Mouse (Mus musculus): ENCODE measurements around the gene Mrgpre.

Mrgpre gene

DNA sequence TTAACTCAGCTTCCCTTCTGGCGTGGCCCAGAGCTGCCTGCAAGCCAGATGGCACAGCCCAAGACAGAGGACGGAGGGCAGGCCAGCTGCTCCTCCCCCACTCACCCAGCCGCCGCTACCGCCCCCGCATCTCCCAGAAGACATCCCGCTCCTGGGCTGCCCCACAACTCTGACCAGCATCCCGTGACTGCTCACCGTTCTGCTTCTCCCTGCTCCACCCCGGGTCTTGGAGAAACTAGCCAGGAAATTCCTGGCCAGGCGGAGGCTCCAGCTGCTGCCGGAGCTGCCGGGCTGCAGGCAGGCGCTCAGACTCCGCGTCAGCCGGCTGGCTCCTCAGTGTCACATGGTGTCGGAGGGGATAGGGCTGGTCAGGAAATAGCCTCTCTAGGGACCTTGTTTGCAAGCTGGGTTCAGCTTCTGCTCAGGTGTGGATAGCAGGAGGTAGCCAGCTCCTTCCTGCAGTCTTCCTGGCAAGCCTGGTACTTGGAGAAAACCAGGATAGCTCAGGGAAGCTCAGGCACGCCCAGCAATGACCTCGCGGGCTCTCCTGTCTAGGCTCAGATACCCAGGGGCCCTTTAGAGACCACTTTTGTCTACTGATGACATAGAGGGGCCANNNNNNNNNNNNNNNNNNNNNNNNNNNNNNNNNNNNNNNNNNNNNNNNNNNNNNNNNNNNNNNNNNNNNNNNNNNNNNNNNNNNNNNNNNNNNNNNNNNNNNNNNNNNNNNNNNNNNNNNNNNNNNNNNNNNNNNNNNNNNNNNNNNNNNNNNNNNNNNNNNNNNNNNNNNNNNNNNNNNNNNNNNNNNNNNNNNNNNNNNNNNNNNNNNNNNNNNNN is at the start of gene Mrgpre:
Gene Mrgpre (minus strand): TSS at position 505 of the 834 bp plus-strand sequence.
- peak; percentile 25 for DNase-seq (ENCODE audit: low spot score)

DNA sequence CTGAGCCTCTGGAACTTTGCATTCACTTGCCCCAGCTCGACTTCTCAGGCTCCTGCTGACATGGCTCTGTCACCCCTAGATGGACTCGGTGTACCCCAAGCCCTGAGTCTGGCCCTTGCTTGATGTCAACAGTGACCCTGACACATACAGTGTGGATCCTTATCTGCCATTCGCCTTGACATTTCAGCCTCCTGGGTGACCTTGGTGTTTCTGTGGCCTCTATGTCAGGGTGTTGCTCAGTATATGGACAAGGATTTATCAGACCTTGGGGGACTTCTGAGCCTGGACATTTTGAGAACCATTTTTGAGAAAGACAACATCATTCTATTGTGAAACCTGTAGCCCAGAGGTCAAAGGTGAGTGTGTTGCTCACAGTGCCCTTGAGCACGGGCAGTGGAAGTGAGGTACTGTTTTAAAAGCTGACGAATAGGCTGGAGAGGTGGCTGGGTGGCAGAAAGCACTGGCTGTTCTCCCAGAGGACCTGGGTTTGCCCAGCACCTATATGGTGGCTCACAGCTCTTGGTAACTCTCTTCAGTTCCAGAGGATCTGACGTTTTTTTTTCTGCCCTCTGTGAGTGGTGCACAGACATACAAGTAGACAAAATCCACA is 49.4 kb upstream of the Mrgpre start:
- no peak for DNase-seq (ENCODE audit: low spot score)

DNA sequence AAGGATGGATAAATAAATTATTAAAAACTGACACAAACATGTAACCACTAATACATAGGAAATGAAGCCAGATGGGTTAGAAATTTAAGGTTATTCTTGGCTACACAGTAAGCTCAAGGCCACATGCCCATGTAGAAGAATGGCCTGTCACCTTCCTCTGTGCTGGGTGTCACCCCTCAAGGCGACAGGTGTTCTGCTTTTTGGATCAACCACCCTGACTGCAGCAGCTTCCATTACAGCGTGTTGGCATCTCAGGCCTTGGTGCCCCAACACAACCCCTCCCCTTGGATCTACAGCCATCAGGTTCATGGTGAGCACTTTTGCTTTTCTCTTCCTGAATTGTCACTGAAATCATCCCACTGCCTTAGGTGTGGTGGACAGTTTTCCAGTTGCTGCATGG is 48.3 kb upstream of the Mrgpre start:
- DNase-seq (ENCODE audit: low spot score), result no peak

DNA sequence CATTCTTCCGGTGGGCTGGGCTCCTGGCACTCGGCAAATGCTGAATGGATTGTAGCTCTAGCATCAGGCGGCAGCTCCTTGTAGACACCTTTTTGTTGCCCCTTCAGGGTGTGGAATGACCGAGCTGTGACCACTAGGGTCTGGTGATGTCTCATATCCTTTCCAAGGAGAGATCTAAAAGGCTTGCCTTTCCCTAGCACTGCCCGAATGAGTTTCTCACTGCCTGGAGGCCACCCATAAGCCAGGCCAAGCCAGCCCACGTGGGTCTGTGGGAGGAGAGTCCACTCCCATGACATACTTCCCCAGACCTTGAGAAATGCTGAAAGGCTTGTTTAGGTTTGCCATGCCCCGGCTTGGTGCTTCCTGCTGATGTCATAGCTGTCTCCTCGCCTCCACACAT is 47.9 kb upstream of the Mrgpre start:
- no peak for DNase-seq (ENCODE audit: low spot score)

DNA sequence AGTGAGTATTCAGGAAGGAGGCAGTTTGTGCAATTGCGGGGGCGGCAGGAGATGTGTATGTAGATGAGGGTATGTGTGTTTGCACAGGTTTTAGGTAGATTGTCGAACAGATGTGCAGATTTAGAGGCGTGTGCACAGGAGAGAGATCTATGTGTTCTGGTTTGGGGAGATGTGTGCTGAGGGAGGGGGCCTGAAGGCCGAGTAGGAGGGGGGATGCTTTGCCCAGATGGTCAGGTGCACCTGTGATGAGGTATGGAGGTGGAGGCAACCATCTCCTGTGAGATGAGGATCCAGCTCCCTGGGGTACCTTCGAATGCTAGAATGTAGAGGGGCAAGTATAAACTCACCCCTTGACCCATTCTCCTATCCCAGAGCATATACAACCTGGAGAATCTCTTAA is 46.1 kb upstream of the Mrgpre start:
- DNase-seq (ENCODE audit: low spot score), result no peak

DNA sequence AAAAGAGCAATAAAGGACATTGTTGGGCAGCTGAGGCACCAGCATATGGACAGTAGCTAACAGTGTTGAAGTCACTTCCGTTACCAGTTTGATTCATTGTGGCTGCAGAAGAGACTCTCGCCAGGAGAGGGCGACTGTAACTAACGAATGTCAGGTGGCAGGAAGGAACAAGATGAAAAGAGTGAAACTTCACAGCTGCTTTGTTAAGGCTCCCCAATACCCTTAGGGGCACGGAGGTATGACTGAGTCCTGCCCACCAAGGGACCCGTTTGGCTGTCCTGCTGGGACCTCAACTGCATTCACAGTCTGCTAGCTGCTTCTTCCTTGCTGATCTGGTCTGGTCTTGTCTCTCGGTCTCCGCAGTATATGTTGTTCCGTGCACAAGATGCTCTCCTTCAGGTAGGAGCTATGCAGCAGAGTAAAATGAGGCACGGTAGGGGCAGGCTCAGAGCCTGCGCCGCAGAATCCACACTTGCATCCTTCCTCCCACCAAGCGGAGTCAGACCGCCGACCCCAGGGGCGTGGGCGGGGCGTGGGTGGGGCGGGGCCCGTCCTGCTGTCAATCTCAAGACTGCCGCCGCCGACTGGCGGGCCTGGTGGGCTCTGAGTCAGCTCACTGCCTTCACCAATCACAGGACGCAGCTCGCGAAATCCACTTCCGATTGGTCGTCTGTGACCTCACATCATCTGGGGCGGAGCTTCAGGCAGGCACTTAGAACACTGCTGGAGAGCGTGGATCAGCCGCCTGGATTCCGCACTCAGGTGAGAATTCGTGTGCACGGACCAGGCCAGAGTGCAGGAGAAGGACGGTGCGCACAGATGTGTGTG is 45.4 kb upstream of the Mrgpre start:
- DNase-seq (ENCODE audit: low spot score), result peak; percentile 96

DNA sequence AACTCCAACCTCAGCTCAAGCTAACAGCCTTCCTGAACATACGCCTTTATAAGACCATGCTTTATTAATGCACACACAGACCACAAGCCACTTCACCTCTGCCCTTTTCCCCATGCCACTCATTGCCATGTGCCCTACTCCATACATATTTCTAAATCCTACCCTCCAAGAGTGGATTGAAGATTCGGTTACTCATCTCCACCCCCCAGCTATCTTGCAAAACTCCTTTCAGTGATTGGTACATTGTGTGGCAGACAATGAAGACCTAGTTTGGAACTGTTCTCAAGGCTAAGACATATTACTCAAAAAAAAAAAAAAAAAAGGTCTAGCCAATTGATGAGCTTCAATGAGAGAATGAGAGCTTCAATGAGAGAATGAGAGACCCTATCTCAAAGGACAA is 42.7 kb upstream of the Mrgpre start:
- no peak for DNase-seq (ENCODE audit: low spot score)

DNA sequence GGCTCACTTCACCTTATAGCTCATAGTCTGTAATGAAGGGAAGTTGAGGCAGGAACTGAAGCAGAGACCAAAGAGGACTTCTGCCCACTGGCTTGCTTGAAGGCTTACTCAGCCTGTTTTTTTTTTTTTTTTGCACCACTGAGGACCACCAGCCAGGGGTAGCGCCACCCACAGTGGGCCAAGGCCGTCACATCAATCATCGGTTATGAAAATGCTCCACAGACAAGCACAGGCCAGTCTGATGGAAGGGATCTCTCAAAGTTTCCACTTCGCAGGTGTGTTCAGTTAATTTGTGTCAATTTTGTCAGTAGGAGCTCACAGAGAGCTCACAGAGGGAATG is 38.9 kb upstream of the Mrgpre start:
- DNase-seq (ENCODE audit: low spot score), result no peak

DNA sequence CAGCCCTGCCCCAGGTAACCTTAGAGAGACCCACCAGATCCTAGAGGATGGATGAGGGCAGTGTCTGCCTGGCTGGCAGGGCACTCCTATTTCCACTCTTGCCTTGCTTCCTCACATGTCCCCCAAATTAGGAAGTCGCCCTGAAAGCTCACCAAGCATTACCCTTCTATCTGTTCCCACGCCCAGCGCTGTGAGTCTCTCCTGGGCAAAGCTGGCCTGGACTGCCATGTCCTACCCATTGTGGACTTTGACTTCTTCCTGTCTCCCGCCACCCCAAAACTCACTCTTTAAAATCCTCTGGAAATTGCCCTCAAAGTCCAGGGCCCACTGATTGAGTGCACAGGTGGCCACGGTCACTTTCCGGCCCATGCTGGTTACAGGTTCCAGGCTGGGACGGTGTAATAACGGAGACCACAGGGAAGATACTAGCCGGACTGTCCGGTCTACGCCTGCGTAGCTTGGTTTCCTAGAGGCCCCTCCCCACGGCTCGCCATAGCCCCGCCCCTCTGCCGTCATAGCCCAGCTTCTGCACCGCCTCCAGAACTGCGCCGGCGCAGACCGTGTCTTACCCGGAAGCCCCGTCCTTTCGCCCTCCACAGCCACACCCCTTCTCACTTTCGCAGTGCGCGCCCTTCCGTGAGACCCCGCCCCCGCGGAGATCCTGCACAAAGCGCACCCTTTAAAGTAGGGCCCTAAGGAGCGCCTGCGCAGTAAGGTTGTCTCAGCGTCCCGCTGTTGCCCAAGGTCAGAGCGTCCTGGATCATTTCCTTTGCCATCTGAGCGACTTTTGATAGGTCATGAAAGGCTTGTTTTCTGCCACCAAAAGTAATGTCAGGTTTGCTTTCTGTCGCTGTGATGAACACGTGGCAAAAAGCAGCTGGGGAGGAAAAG is 38.3 kb upstream of the Mrgpre start, which contains the start of the genes Nadsyn1 and Dhcr7:
Gene Nadsyn1 (minus strand): TSS at position 475 of the 891 bp plus-strand sequence.
Gene Dhcr7 (plus strand): TSS at position 771 of the 891 bp plus-strand sequence.
- peak; percentile 98 for DNase-seq (ENCODE audit: low spot score)

DNA sequence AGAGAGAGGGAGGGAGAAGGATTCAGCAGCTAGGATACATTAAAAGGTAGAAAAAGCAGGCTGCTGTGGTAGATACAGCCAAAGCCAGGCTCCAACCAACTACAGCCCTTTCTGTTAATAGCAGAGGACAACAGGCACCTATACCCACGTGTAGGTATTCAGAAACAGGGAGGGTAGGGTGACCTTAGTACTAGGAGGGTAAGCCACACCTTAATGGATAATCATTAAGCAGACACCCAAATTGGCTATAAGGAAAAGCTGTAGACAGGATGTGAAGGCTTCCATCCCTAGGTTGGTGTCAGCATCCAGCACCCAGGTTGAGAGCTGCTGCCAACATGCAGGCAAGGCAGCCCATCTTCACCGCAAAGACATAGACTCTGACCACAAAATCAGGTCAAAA is 36.9 kb upstream of the Mrgpre start:
- DNase-seq (ENCODE audit: low spot score), result no peak

DNA sequence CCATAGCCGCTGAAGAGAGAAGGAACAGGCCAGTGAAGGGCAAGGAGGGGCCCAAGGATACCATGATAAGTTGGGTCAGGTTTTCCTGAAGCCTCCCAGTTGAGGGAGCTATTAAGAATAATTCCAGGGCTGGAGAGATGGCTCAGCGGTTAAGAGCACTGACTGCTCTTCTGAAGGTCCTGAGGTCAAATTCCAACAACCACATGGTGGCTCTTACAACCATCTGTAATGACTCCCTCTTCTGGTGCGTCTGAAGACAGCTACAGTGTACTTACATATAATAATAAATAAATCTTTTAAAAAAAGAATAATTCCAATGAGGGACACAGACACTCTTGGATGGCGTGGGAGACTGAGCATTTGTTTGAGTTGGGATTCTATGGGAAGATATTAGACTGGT is 34.9 kb upstream of the Mrgpre start:
- no peak for DNase-seq (ENCODE audit: low spot score)

DNA sequence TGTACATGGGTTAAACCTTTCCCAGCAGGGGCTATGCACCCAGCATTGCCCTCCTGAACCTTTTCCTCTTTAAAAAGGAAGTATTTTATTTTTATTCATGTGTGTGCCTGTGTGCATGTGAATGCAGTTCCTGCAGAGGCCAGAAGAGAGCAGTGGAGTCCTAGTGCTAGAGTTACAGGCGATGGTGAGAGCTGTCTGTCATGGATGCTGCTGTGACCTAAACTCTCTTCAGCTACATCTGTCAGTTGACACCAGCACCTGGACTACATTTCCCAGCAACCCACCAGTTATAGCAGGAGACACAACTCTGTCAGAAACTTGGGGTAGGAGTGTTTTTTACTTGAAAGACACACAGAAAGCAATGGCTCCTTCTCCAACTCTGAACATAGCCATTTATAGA is 24.6 kb upstream of the Mrgpre start:
- no peak for DNase-seq (ENCODE audit: low spot score)

DNA sequence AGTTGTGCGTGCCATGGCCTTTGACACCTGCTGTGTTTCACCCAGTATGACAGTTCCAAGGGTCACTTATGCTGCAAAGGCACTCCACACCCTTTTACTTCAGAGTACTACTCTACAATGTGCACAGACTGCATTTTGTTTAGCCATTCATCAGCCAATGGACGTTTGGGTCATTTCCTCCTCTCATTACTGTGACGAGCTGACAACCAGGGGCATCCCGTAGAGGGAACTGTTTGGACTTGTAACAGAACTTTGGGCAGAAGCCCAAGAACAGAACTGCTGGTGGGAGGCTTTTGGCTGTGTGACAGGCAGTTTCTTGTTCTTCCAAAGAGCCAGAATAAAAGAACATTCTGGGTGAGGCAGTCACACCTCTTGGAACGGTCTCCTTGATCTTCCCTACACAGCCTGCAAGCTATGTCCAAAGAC is 20.9 kb upstream of the Mrgpre start:
- DNase-seq (ENCODE audit: low spot score), result no peak

DNA sequence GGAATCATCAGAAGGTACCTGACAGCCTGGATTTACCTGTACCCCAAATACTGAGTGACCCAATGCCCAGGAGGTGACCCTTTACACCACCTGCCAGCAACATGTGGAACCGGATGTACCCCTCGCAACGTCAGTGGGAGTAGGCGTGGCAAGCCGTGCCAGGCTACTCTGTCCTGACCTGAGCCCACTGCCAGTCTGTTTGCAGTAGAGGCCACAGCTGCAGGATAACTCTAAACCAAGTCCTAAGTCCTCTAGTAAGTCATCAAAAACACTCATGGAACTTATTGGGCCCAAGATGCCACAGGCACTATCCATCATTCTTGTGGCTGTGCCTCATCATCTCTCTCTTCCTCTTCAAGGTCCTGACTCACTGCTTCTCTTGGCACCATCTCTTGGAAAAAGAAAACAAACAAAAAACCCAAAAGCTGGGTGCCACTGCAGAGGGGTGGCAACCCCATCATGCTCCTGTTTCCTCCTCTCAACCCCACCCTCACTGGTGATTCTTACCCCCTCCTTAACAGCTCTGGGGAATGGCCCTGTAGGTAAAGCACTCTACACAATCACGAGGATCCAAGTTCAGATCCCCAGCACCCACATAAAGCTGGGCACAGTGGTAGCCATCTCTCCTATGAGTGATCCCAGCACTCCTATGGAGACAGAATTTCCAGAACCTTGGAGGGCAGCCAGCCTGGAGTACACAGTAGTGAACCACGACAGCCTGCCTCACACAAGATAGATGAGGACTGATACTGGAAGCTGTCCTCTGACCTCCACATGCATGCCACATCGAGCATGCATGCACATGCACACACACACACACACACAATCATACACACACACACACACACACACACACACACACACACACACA is 17.1 kb upstream of the Mrgpre start:
- no peak for DNase-seq (ENCODE audit: low spot score)

DNA sequence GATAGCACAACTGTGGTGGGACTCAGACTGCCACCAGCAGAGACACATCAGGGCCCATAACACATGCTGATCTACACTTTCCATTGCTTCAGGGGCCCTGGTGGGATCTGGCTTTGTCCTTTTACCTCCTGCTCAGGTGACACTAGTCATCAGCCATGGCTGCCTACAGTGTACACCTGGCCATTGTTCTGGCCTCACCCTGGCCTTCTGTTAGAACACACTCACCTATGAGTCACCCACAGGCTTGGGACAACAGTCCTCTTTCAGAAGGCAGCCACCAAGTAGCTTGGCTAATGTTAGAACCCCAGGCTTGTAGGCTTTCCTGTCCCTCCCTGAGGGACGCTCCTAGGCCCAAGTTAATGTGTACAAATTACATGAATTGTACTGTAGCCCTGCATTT is 16.5 kb upstream of the Mrgpre start:
- DNase-seq (ENCODE audit: low spot score), result no peak

DNA sequence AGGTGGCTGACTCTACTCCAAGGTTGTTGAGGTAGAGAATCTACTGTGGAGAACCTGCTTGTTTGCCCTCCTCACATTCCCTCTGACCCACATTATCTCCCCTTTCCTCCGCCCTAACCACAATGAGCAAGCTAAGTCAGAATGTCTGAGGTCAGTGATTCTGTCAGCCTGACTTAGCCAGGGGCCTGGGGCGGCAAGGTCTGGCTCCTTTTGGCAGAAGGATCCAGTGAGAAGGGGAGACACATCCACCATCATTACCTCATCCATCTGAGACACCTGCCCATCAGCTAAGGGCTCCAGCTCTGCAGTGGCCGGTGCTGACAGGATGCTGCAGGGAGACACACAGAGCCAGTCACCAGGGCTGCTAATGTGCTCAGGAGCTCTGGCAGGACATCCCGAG is 14.5 kb upstream of the Mrgpre start:
- no peak for DNase-seq (ENCODE audit: low spot score)

DNA sequence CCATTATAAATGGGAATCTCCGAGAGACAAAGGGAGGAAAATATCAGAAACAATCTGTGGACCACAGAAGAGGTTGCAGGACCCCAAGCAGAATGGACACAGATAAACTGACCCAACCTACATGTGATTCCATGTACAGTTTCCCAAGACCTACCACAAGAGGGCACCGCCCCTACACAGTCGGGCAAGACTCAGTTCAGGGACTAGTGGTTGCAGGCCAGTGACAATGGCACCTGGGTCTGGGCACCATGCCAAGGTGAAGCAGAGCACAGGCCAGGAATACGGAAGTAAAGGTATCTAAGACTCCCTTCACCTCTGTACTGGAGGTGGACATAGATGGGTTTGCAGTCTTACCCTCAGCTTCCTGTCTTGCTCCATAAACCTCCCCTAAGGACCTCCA is 8.8 kb upstream of the Mrgpre start:
- peak; percentile 32 for DNase-seq (ENCODE audit: low spot score)

DNA sequence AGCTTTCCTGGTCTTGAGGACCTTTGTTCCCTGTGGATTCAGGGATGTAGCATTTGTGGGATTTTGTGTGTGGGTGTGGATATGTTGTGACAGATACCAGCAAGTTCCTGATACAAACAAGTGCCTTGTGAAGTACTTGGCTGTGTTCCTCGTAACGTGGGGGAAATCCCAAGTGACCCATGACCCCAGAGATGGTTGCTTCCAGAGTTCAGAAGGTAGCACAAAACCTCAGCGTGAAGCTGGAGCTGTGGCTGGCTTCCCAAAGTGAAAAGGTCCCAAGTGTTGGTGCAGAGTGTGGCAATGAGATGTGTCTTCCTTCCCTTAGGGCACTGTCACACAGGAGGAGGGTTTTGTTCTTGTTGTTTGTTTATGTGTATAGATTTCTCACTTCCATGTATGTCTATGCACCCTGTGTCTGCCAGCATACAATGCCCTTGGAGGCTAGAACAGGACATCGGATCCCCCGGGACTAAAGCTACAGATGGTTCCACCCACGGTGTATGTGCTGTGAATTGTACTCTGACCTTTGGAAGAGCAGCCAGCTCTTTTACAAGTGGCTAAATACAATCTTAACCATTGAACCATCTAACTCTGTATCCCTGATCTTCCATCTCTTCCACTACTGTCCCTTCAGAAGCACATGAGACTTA is 8.2 kb upstream of the Mrgpre start:
- DNase-seq (ENCODE audit: low spot score), result no peak

DNA sequence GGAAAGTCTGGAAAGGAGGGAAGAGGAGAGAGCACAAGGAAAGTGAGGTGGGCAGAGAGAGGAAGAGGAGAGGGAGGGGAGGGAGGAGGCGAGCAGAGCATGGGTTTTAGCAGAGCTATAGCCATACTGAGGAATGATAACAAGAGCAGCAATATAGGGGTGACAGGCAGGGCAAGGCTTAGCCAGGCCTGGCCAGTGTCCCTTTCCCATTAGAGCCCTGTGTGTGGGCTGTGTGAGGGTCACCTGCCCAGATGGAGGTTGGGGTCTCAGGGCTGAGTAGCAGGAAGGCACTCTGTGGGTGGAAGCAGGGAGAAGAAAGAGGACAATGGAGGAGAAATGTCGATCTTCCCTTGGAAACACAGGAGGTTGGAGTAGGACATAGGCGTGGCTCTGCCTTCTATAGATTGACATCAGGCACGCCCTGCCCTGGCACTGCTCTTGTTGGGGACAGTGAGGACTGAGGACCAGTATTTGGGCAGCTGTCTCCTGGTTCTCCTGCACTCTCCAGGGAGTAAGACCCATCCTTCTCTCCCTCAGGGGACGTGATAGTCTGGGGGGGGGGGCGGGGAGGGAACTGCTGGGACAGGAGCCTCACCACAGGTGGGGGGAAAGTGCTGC is 813 bp downstream of the Mrgpre start:
- DNase-seq (ENCODE audit: low spot score), result no peak

DNA sequence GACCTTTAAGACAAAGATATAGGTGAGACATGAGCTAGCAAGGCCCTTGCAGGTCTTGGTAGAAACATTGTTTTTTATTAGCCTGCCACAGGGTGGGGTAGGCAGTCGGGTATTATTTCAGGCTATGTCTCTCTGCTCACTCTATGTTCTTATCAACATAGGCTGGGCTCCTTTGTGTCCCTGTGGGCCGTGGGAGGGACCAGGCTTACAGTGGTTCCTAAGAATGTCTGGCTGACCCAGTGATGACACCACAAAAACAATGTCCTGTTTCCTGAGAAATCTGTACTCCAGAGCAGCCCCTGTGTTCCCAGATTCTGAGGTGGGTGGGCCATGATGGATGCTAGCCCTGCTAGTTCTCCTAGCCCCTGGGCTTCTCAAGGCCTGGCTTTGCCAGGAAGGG is 6.9 kb downstream of the Mrgpre start:
- DNase-seq (ENCODE audit: low spot score), result no peak
